Mouse (Mus musculus) brain, adult 2 months (tissue): ENCODE measurements at regions not wholly inside any gene's neighbourhood (a gene's known extent, or its start where the extent isn't known, plus 50 kb on each side); places are given as distances from the start of the nearest gene placed in this dataset.
A peak's percentile ranks its signal among the peaks of the same experiment; 100 is the strongest.

Experiments used
- DNase-seq: peaks from one replicate; pipeline ENCODE4 v3.0.0; 2011; ENCODE audit warnings: low read depth, low spot score

GRCm38 (mm10) chrX:161426625-161427024 lies 139.4 kb downstream of the Gm15262 start:
- peak; percentile 67 for DNase-seq

GRCm38 (mm10) chrX:161428012-161428411 lies 140.8 kb downstream of the Gm15262 start:
- DNase-seq, result peak; percentile 25

GRCm38 (mm10) chrX:161435348-161435747 lies 148.1 kb downstream of the Gm15262 start:
- peak; percentile 28 for DNase-seq
